Mouse (Mus musculus): Measurements from ENCODE around the gene Nfatc3.

Gene Nfatc3

GRCm38 (mm10) chr8:106126055-106126454 is 67.4 kb downstream of the Nfatc3 start:
- no peak for DNase-seq (ENCODE audit: low spot score in 2 of 2)

DNA sequence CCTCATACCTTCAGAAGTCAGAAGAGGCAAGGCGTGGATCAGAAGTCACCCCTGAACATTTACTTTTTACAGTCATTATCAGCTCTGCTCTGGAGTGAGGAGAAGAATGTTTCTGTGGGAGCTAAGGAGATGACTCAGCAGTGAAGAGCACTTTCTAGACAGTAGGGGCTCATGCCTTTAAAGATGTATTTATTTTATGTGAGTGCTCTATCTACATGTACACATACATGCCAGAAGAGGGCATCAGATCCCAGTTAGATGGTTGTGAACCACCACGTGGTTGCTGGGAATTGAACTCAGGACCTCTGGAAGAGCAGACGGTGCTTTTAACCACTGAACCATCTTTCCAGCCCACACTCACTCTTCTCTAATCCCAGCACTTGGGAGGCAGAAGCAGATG is 68.4 kb downstream of the Nfatc3 start:
- no peak for DNase-seq (ENCODE audit: low spot score in 2 of 2)

GRCm38 (mm10) chr8:106127882-106128410 is 69.3 kb downstream of the Nfatc3 start:
- DNase-seq (ENCODE audit: low spot score in 2 of 2), result peak in 1 of 2 experiments; percentile 37

DNA sequence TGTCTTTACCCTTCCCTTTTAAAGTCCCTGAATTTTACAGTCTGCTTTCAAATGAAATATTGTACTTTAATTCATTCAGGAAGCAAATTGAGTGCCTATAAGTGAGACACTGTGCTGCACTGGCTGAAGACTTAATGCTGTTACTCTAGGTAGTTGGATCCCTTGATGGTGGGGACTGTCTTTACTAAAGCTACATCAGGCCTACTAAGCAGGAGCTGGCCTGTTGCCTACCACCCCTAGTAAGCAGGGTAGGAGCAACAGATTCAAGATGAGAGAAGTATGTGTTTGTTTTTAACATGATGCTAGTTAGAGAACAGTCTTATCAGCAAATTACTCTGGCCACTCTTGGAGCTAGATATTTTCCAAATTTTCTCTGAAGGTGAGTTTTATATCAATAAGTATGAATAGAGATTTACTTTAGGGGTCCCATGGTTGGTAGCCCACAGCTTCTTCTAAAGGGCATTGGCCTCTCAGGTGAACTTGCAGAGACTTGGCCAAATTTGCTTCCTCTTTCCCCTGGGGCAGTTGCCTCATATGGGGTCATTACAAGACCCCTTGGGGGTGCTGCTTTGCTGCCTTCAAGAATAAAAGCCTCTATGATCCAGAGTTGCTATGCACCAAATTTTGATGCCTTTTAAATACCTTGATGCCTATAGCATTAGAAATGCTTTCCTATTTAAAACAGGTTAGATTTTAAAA is 70.7 kb downstream of the Nfatc3 start:
- no peak for DNase-seq (ENCODE audit: low spot score in 2 of 2)

DNA sequence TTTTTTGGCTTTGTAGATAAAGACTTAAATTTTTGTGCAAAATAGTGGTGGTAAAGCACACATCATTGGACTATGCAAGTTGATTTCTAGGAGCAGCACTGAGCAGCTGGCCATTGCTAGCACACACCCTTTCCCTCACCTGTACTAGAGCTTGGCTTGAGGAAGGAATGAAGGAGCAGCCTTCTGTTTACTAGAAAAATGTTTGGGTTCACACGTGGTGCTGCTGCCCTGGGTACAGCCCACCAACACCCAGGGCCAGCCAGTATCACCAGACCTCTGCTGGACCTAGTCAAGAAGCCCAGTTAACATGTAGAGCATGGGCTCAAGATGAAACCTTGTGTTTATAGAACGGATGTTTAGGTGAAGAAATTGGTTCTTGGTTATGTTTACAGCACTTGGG is 71.4 kb downstream of the Nfatc3 start:
- peak in 1 of 2 experiments; percentile 27 for DNase-seq (ENCODE audit: low spot score in 2 of 2)

- DNase-seq (ENCODE audit: low spot score in 2 of 2), result no peak
Observed at GRCm38 (mm10) chr8:106130505-106130904, 71.9 kb downstream of the Nfatc3 start.

- no peak for DNase-seq (ENCODE audit: low spot score in 2 of 2)
Observed at GRCm38 (mm10) chr8:106131021-106131420, 72.4 kb downstream of the Nfatc3 start.

DNA sequence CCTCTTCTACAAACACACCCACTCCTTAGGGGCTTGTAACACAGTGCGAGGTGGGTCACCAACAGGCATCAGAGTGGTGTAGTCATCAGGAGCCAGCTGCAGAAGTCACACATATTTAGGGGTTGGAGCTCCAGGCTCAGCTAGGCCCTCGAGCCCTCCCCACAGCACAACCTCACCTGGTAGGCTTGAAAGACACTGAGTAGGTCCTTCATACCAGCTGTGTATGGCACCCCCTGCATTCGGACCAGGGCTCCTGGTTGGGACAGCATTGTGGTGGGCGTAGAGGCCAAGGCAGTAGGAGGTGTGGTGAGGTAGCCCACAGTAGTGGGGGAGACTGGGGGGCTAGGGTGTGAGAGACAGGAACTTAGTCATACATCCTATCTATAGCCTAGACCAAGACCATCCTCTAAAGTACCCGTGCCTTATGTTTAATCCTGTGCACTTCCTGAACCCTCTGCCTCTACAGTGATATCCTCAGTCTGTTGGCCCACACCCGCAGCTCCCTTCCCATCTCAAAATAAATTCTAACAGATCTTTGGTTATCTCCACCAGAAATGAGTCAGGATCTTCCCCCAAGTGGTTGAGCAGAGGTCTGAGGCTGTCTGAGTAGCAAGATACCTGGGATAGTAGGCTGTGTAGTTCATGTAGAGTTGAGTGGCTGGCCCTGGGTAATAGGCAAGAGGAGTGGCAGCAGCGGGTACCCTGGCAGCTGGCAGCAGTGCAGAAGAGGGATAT is 73.0 kb downstream of the Nfatc3 start:
- no peak for DNase-seq (ENCODE audit: low spot score in 2 of 2)

DNA sequence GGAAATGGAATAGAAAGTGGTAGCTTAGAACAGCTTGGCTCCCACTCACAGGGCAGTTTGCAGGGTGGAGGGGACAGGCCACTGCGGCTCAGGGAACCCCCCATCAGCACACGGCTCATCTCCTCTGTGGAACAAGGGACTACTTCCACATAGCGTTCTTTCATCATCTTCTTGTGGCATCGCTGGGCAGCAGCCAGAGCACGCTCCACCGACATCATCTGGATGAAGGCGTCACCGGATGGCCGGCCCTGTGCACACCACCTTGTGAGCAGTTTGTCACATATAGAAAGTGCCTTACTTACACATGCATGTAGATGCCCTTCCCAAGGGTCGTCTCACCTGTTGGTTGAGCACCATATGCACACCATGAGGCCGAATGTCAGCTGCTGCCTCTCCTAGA is 73.7 kb downstream of the Nfatc3 start:
- DNase-seq (ENCODE audit: low spot score in 2 of 2), result no peak

- DNase-seq (ENCODE audit: low spot score in 2 of 2), result no peak
Observed at GRCm38 (mm10) chr8:106133526-106133925, 74.9 kb downstream of the Nfatc3 start.

DNA sequence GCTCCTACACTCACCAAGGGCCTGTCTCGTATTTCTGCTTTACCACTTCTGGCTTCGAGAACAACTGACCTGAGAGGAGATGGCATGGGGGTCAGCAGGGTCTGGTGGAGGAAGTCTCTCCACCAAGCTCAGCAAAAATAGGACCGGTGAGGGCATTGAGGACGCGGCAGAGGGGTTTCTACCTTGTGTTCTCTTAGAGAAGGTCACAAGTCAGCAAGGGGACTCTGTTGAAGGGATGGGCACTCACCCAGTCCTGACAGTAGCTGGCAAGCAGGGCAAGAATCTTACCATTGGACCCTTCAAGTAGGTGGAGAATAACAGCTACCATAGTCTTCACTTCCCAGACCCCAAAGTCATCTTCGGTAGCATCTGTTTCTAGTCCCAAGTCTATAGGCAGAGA is 75.3 kb downstream of the Nfatc3 start:
- DNase-seq (ENCODE audit: low spot score in 2 of 2), result no peak

DNA sequence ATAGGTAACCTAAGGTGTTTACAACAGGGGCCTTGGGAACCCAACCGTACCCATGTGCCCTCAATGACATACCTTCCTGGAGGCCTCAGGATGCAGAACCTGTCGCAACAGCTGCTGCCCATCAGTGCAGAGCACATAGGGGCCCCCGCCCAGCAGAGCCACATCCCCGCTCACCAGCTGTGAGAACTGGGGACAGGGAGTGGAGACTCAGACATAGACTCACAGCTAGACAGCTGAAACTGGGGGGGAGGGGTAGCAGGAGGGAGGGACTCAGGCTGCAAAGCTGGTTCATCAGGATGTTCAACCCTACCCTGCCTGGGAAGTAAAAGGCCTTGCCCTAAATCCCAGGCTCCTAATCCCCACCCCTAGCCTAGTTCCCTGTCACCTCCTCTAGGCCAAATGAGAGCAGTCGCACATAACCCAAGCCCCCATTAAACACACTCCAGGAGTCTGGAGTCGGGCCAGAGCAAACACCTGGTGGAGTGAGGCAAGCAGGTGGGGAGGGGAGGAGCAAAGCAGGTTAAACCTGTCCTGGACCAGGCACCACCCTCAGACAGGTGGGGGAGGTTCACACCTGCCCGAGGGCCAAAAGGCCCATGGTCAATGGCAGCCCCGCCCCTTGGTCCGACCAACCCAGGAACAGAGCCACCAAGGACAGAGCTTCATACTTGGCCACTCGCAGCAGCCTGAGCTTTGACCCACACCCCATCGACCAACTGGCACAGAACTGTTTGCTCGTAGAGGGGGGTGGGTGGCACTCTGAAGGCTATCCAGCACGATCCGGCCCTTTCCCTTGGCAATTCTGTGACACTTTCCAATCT is 76.3 kb downstream of the Nfatc3 start:
- DNase-seq (ENCODE audit: low spot score in 2 of 2), result no peak

DNA sequence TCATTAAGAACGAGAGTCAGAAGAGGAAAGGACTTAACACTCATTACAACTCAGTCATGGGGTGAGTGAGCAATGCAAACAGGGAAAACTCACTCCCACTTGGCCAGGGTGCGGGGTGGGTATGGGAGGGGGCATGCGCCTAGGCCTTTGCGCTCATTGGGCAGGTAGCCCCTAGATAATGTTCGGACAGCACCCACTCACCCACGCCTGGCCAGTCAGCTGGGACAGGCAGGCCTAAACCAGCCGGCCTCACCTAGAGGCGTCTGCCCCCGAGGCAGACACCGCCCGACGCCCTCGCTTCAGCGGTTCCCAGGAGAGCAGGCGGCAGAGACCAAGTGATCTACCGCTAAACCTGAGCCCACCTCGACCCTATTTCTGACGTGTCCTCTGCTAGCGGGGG is 77.0 kb downstream of the Nfatc3 start:
- no peak for DNase-seq (ENCODE audit: low spot score in 2 of 2)

GRCm38 (mm10) chr8:106136156-106137130 is 77.8 kb downstream of the Nfatc3 start, which contains the start of gene Esrp2:
Esrp2 (minus strand) TSS chr8:106136974.
- DNase-seq (ENCODE audit: low spot score in 2 of 2), result no peak

DNA sequence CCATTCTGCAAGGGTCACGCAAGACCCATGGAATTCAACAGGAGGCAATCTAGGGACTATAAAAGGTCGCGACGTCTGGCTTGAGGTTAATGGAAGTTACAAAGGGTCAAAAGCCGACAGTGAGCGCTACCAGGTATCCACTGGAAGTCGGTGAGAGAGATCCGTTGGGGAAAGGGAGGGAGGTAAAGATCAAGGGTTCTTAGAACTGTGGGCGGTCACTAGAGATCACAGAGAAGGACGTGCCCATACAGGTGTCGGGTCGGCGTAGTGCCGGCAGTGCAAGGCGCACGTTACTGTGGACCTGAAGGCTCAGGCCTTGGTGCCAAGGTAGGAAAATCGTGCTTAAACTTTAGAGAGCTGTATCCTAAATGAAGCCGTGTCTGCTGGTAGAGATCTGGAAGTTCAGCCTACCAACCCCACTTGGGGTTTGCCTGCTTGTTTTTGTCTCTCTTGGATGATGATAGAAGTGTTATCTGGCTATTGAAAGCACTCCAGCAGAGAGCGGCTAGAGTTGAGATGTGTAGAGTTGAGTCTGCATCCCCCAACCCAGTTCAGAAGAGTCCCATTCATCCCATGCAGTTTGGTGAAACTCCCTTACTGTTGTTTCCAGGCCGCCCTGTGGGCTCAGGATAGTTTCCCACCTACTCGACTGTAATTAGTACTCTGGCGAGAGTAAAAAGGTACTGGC is 78.7 kb downstream of the Nfatc3 start:
- no peak for DNase-seq (ENCODE audit: low spot score in 2 of 2)

DNA sequence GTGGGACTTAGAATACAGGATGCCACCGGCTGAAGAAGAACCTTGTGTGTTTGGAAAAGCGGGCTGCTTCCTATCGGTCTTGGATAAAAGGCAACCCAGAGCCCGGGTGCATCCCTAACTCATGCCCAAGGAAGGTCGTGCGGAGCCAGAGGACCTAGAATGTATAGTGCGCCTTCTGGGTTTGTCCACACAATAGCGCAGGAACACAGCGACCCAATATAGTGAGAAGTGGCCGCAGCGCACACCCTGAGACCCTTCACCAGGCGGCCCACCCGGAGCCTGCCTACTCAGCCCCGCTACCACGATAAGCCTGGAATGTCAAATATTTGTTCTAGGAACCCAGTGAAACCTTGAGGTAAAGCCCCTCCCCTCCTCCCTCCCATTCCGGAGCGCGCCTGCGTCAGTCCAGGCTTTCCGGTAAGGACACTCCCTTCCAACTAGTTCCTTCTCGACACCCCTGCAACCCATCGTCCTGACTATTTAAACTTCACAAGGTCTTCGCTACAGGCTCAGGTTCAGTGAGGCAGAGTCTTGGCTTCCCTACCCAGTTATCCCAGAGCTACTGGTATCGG is 79.4 kb downstream of the Nfatc3 start:
- DNase-seq (ENCODE audit: low spot score in 2 of 2), result no peak

DNA sequence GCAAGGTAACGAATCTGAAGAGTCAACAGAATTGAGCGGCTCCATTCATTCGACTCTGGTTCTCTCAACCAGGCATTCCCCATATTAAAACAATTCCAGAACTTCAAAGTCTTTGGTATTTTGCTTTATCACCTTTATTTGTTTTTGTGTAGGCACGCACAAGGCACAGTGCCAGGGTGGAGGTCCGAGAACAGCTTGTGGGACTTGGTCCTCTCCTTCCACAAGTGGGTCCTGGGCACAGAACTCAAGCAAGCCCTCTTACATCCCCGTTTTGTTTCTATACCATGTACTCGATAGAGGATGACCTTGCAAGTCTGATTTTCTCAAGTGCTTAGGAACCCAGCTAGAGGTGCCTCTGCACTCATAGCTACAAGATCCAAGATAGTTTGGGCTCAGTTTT is 80.0 kb downstream of the Nfatc3 start:
- DNase-seq (ENCODE audit: low spot score in 2 of 2), result no peak

GRCm38 (mm10) chr8:106140191-106140590 is 81.6 kb downstream of the Nfatc3 start:
- DNase-seq (ENCODE audit: low spot score in 2 of 2), result no peak

- peak; percentile 79 to 82 for DNase-seq (ENCODE audit: low spot score in 2 of 2)
Observed at GRCm38 (mm10) chr8:106140769-106141168, 82.1 kb downstream of the Nfatc3 start.

DNA sequence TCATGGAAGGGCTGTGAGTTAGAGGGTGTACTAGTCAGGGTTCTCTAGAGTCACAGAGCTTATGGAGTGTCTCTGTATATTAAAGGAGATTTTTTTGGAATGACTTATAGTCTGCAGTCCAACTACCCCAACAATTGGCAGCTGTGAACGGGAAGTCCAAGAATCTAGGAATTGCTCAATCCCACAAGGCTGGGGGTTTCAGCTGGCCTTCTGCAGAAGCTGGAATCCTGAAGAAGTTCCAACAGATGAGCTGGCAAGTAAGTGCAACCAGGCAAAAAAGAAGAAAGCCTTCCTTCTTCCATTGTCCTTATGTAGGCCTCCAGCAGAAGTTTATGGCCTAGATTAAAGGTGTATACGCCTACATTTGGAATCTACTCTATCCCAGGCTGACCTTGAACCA is 86.7 kb downstream of the Nfatc3 start:
- no peak for DNase-seq (ENCODE audit: low spot score in 2 of 2)
